Comparison of ENCODE assay signal across 8 mouse cellular contexts in the genomic region with DNA sequence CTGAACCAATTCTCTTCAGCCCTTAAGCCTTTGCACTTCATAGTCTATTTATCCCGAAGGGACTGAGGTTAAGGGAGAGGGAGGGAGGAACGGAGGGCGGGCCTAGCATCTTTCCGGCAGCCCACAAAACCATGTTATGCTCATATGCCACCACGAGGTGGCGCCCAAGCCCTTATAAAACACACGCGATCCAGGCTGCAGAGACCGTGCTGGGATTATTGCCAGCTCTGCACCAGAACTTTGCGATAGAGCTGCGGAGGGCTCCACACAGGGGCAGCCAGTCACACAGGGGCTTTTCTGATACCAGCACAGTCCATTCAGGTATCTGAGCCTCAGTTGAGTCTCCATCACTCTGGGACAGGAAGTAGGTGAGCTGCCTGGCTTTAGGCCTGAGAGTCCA. TPM values are rescaled to one million over a fixed set of nuclear protein-coding genes. Genes with fewer than 3 reads are reported as not detected.
DNase-seq lines count a peak whose midpoint lies in the region; ATAC-seq and TF ChIP-seq lines count a peak whose summit lies in the region.

No protein-coding gene starts in this region.

- no peak overlapping the region for H3K4me3 ChIP-seq in cerebellum, adult 2 months (replicated peaks; ENCODE audit: insufficient read depth, low read depth, low read length)
- no peak overlapping the region for H3K4me3 ChIP-seq in hindbrain, embryonic 14.5 days (replicated peaks; ENCODE audit: low read length)

- DNase-seq in NIH3T3 (ENCODE audit: low read depth) = peak; percentile 96
- DNase-seq in cerebellum, adult 2 months = peak; percentile 89 to 92
- DNase-seq in forelimb bud, embryonic 11.5 days (ENCODE audit: low read depth, low spot score) = peak; percentile 93
- peak; percentile 94 for DNase-seq in hindbrain, embryonic 14.5 days (ENCODE audit: low spot score)
- peak; percentile 90 to 93 for DNase-seq in left cerebral cortex, adult 18-20 months (ENCODE audit: low spot score in 2 of 2)
- DNase-seq in mesoderm, embryonic 11.5 days (ENCODE audit: low read depth, low spot score) = peak; percentile 94
- peak; percentile 84 to 89 for DNase-seq in right cerebral cortex, postnatal 36 days (ENCODE audit: low spot score in 2 of 2)
- DNase-seq in urinary bladder, postnatal 36 days (ENCODE audit: low spot score in 2 of 2) = peak; percentile 78 to 88

- no peaks in the 10 kb centered on the region; the same call in 1 of the 2 replicates for H3K4me1 ChIP-seq in cerebellum, adult 2 months (ENCODE audit: control insufficient read depth, insufficient read depth, low read length)
- no peaks in the 10 kb centered on the region; the same call in 1 of the 2 replicates for H3K4me1 ChIP-seq in hindbrain, embryonic 14.5 days (replicated peaks; ENCODE audit: control insufficient read depth, insufficient read depth, low read length)

- peak; percentile 93 for TF ChIP-seq CTCF in cerebellum, adult 2 months (IDR thresholded peaks at IDR 0.05; ENCODE audit: borderline replicate concordance, insufficient read depth, low read depth, low read length)

- H3K9me3 ChIP-seq in hindbrain, embryonic 14.5 days (ENCODE audit: control insufficient read depth, low read length) = no peaks in the 10 kb centered on the region

- WGBS in cerebellum, adult 2 months = 1% methylated on average over 11 of the region's 11 CpGs
- 2% methylated on average over 11 of the region's 11 CpGs for WGBS in hindbrain, embryonic 14.5 days

- no peak overlapping the region for H3K9ac ChIP-seq in hindbrain, embryonic 14.5 days

- no peaks in the 10 kb centered on the region for H3K27me3 ChIP-seq in cerebellum, adult 2 months (ENCODE audit: control insufficient read depth, insufficient read depth, low read length)
- H3K27me3 ChIP-seq in hindbrain, embryonic 14.5 days (ENCODE audit: control insufficient read depth, insufficient read depth, low read length) = 0 out of 2 replicates have a peak, but pooled peaks cover 6% of the 10 kb centered on the region

- no peak for TF ChIP-seq POLR2A in cerebellum, adult 2 months (IDR thresholded peaks at IDR 0.05; ENCODE audit: borderline replicate concordance, insufficient read depth, low read length)

- peak; percentile 46; the same call in 1 of the 2 replicates for ATAC-seq in hindbrain, embryonic 14.5 days (ENCODE audit: low FRiP score)

- no peak overlapping the region for H3K4me2 ChIP-seq in hindbrain, embryonic 14.5 days (replicated peaks)

- H3K36me3 ChIP-seq in hindbrain, embryonic 14.5 days (replicated peaks; ENCODE audit: control insufficient read depth, insufficient read depth) = no peaks in the 10 kb centered on the region

- no peak overlapping the region for H3K27ac ChIP-seq in cerebellum, adult 2 months (ENCODE audit: insufficient read depth, low read length)
- H3K27ac ChIP-seq in hindbrain, embryonic 14.5 days = no peak overlapping the region

RNA-seq across cellular contexts. Expression of a gene that starts 12.1 kb away (rescaled TPM):
- polyA plus RNA-seq in cerebellum, adult 2 months (2012; rRNA removed) = 41.0 and 47.4 TPM in 2 replicates
- polyA plus RNA-seq in hindbrain, embryonic 14.5 days (2014; fragmentation: Nextera tagmentation; extraction: Ambion mirVana) = 14.2 and 20.0 TPM in 2 replicates
- 10 to 100 TPM; 12.8 to 15.4 TPM for total RNA-seq in left cerebral cortex, adult 18-20 months (2021)
